Mouse (Mus musculus) frontal cortex, adult (tissue): ENCODE data around the gene Loxl3.

Source experiments
- ATAC-seq: cut with Nextera tagmentation; 2 replicates; pipeline ENCODE4 v1.9.2; 2017; ENCODE audit warnings: mild to moderate bottlenecking, moderate library complexity, mixed read lengths; ENCODE audit not compliant: low TSS enrichment

Gene Loxl3

DNA sequence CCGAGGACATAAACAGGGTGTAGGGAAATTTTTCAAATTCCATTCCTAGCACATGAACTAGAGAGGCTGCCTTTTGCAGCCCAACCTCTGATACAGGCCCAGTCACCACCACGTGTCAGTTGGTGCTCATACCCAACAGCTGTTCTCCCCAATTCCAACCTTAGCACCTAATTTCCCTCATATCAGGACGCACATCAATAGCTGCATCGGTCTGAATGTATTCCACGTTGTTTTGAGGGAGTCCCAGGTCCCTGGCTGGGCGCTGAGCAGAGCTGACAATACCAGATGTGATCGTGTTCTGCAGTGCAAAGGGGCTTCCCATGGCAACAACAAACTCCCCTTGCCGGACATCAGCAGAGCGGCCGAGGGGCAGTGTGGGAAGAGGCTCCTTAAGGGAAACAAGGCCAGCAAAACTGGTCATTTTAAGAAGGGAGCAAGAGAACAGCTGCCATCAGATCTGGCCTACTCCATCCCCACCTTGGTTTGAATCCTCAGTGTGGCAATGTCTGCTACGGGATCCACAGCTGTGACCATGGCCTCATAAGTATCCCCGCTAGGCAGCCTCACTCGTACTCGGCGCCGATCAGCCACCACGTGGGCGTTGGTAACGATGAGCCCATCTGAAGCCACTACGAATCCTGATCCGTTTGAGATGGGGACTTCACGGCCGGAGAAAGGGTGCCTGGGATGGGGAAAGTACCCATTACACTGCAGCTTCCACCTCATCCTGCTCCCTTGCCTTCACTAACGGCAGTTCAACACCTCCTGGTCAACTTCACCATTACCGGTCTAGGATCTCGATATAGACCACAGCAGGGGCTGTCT is 19.4 kb downstream of the Loxl3 start:
- peak; percentile 9; the same call in 1 of the 2 replicates for ATAC-seq

DNA sequence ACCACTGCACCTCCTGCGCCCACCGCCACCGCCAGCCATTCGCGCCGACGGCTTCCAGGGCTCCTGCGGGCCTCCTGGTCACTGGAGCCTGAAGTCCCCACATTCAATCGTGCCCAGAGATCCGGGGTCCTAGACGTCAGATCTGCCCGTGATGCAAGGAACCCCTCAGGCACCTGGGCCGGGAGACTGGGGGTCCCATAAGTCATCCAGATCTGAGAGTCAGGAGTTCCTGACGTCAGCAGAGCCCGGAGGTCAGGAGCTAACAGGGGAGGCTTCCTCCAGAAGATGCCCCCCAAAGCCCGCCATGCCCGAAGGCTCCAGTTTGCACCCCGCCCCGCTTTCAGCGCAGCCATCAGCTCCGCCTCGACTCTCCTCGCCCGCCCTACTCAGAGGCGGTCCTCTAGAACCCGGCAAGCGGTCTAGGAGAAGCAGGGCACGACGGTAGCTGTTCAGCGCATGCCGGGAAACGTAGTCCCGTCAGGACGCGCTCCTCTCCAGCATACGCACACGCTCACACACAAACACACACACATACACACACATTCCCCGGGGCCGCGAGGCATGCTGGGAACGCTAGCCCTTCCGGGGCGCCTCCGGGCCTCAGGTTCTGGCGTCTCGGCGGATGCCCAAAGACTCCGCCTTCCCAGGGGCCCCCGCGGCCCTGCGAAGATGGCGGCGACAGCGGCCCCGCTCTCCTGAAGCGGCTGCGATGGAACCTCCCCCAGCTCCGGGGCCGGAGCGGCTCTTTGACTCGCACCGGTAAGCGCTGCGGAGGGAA is 20.3 kb downstream of the Loxl3 start, which contains the start of gene Aup1:
Gene Aup1 (plus strand): TSS at position 448 of the 778 bp plus-strand sequence.
- ATAC-seq, result peak; percentile 89

DNA sequence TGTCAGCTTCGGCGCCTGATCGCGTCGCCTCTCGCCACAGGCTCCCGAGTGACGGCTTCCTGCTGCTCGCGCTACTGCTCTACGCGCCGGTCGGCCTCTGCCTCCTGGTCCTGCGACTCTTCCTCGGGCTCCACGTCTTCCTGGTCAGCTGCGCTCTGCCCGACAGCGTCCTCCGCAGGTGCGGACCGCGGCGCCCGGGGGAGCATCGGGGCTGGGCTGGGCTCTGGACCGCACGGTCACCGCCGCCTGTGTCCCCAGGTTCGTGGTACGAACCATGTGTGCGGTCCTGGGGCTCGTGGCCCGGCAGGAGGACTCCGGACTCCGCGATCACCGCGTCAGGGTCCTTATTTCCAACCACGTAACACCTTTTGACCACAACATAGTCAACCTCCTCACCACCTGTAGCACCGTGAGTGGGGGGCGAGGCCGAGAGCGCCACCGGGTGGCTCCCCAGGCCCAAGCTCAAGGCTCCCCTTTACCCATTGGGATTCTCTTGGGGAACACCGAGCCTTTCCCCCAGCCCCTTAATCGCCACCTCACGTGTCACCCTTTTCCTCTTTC is 21.0 kb downstream of the Loxl3 start, which contains the start of gene Htra2:
Gene Htra2 (minus strand): TSS at position 403 of the 561 bp plus-strand sequence.
- peak; percentile 24 for ATAC-seq

DNA sequence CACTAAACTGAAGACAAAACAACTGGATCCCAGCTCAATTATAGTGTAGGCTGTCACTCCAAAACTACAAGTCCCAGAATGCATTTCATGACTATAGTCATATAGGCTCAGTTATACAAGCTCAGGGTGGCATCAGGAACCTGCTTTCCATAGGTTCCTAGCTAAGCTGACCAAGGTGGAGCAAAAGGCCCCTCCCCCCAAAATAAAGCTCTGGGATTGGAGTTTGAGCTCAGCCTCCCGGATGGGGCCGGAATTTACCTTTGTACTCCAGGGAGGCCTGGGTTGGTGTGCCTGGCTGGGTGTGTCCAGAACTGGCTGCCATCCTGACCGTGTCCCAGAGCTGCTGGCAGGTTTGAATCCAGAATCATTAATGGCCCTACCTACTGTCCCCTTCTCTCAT is 23.8 kb downstream of the Loxl3 start, which contains the start of gene Dqx1:
Gene Dqx1 (plus strand): TSS at position 55 of the 400 bp plus-strand sequence.
- peak; percentile 26 for ATAC-seq

DNA sequence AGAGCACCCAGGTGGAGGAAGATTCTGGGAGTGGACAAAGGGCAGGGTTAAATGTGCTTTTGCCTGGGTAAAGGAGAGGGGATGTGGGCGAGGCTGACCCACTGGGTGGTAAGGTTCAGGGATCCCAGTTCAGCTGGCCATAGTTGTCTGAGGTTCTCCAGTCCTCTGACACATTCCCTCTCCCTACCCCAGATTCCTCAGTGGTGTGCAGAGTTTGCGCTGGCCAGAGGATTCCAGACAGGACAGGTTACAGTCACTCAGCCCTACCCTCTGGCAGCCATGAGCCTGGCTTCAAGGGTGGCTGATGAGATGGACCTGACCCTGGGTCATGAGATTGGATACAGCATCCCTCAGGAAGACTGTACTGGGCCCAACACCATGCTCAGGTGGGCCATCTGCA is 24.8 kb downstream of the Loxl3 start:
- no peak for ATAC-seq

DNA sequence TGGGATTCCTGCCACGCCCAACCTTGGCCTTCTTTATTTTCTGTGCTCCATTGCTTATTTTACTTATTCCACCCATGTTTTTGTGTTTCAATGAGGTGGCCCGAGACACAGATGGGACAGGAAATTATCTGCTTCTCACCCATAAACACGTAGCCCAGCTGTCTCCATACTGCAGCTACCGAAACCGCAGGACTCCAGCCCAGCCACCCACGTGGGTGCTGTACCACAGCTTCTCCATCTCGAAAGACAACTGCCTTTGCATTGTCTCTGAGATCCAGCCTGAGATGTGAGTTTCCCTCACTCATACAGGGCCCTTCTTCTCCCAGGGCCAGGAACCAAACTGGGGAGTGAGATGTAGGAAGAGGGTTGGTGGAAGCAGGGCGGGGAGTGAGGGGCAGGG is 32.0 kb downstream of the Loxl3 start:
- ATAC-seq, result no peak

DNA sequence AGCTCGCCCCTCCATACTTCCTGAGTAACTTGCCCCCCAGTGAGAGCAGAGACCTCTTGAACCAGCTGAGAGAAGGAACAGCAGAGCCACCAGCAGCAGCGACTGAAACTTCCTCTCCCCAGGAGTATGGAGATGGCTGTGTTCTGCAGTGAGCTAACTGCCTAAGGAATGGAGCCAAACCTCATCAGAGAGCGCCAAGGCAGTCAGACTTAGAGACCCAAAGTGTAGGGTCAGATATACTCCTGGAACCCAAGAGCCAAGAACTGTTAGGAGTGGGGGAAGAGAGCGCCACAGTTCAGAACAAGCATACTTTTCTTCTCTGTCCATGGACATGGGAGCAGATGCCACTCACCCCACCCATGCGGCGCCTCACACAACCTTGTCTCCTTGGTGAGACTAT is 32.5 kb downstream of the Loxl3 start:
- no peak for ATAC-seq

DNA sequence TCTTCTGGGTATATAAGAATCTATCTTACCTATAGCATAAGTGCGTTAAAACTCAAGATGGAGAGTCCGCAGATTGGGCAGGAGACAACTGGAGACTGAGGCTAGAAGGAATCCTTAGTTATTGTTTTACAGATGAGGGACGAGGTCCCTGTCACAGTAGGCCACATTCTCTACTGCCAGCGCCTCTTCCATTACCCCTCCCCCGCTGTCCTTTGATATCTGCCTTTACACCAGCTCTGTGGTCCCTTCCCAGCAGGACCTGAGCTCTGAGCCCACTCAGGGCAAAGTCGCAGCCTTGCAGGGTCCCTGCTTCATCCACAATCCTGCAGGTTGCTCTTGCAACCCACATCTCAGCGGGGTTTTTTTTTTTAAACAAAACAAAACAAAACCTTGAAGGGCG is 34.2 kb downstream of the Loxl3 start:
- no peak for ATAC-seq

DNA sequence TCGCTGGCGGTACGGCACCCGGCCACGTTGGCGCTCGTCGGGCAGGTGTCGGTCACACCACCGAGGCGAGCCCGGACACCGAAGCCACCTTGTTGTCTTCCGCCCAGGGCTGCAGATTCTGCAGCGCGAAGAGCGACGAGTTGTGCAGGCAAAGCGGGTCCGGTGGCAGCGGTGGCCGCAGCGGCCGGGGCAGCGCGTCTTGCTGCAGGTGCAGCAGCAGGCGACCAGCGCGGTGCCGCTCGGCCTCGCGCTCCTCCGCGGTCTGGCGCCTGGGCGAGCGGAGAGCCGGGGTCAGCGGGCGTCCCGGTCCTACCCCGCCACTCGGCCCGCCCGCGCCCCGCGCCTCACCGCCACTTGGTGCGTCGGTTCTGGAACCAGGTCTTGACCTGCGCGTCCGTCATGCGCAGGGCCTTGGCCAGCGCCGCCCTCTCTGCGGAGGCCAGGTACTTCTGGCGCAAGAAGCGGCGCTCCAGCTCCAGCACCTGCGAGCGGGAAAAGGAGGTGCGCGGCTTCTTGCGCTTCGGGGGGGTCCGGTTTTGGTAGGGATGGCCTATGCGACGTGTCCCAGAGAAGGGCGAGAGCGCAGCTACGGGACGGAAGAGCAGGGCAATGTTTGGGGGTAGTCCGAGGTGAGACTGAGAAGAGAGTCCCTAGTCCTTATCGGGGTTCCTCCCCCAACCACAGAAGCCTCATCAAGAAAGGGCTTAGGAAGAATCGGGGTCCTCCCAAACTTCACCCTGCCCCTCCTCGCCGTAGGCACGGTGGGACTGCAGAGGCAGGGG is 34.9 kb downstream of the Loxl3 start:
- ATAC-seq, result no peak

DNA sequence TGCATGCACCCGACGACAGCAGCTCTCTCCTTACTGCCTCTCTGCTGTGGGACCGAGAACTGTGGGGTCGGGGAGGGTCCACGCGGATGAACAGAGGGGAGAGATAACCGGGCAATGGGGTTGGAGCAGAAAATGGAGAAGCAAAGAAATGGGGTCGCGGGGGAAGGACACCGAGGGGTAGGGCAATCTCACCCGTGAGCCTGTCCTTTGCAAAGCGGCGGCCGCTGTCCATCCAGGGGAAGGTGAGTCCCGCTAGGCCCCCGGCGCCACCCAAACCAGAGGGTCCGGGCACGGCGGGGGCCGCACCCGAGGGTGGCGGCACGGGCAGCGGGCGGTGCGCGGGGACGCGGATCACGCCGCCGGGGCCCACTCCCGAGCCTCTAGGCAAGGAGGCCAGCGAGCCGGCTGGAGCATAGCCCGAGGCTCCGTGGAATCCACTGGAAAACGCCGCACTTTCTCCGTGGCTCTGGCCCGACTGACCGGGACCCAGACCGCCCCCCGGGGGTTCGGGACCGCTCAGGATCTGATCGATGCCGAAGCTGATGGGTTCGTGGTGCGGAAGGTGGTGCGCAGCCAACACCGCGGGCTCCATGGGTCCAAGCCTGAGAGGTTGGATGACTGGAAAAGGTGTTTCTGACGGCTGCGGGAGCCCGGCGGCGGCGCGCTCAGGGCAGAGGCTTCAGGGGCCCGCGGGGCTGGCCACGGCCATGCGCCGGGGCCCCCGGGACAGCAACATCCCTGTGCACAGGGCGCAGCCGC is 35.7 kb downstream of the Loxl3 start:
- ATAC-seq, result no peak

DNA sequence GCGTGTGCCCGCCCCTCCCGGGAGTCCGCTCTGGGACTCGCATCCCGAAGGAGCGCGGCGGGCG is 36.1 kb downstream of the Loxl3 start, which contains the start of gene Tlx2:
Gene Tlx2 (minus strand): TSS at position 47 of the 64 bp plus-strand sequence.
- ATAC-seq, result no peak

DNA sequence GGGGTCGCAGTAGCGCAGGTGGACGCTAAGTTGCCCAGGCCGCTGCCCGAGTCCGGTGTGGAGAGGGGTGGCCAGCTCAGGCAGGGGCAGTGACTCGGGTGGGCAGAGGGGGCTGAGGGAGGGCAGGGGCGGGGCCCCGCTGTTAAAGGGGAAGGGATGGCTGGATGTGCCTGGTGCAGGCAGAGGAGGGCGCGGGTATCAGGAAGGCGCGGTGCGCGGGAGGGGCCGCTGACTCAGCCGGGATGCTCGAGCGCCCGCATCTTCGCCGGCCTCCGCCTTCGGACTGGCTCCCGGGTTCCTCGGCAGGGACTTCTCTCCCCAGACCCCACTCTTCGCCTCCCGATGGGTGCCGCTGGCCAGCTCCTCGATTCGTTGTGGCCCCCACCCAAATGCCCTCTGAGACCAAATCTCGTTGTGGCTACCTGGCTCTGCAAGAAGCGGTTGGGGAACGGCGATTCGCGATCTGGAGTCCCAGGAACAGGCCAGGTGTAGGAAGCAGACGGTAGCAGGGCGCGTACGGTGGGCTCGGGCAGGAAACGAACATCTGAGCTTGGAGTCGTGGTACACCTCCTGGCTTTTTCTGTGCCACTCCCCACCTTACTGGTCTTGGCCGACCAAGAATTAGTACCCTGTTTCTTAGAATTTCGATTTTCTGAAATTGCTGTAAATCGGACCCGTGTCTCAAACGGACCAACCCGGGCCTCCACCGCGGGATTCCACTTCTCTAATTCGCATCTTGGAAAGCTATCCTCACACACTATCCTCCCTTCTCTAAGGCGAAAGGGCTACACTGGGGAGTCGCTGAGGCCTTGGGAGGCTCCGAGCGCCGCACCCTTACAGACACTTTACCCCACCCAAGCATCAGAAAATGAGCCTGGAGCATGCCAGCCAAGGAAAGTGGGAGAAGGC is 36.6 kb downstream of the Loxl3 start:
- no peak for ATAC-seq

DNA sequence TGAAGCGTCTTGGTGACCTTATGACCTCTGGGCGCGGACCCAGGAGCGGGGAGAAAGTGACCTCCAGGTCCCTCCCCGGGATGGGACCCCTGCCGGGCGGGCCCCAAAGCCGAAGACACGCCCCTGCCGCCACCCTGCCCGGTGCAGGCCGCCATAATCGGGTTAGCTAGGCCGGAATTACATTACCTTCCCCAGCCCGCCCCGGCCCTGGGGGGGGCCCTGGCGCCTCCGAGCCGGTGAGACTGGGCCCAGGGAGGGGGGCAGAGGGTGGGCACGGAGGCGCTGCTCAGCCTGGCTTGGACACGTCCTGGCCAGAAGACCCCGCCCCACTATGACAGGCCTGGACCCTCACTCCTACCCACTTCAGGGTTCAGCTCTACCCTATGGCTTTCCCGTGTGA is 37.2 kb downstream of the Loxl3 start:
- ATAC-seq, result no peak

DNA sequence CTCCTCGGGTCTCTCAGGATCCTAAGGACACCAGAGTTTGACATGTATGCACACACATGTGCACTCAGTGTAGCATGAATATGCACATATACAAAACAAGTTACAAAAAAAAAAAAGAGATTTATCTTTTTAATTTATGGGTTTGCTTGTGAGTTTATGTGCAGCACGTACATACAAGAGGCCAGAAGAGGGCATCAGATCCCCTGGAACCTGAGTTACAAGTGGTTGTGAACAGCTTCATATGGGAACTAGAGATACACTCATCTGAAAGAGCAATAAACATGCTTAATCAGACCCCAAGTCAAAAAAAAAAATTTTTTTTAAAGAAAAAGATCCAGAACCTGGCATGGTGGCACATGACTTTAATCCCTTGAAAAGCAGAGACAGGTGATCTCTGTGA is 41.0 kb downstream of the Loxl3 start:
- ATAC-seq, result no peak

DNA sequence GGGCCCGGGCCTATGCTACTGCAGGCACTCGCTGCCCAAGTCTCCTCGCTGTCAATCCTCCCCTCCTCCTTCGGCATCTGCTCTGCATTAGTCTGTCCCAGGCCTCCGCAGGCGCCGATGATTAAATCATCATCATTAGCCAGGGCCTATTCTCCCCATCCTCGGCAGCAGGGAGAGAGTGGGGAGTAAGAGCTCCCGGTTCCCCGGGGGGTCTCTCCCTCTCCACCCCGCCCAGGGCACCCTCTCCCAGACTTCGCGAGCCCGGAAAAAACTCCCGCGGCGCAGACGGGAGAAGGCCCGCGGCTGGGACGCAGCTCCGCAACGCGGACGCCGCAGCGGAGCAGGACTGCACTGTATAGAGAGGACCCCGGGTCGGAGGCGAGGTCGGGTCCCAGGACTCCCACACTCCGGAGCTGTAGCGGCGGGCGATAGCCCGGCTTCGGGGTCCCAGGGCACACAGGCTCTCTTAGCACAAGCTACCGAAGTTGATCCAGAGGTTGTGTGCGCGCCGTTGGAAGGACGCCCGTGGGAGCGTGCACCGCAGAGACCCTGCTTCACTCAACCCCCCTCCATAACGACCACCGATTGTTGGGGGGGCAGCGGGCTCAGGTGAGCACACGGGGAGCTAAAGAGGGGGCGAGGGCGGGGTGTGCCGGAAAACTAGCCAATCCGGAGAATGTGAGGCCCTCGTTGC is 43.8 kb downstream of the Loxl3 start, which contains the start of gene Pcgf1:
Gene Pcgf1 (plus strand): TSS at position 240 of the 694 bp plus-strand sequence.
- ATAC-seq, result peak; percentile 39; the same call in 1 of the 2 replicates

DNA sequence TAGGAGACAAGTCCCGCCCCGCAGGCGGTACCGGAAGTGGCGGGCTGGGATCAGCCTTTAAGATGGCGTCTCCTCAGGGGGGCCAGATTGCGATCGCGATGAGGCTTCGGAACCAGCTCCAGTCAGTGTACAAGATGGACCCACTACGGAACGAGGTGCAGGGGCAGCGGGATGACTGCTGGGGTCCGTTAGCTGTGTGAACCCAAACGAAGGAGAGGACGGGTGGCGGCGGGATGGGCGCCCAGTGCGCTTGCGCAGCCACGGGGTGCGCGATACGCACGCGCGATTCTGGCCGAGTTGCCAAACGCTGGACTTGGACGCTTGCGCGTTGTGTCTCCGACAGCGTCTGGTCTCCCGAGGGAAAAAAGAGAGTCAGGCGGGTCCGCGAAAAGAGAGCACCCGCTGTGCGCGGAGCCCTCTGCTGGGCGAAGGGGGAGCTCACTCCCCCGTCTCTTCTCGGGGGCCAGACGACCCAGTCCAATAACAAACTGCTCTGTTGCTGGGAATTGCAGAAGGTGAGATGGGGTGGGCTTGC is 44.4 kb downstream of the Loxl3 start:
- ATAC-seq, result peak; percentile 92

DNA sequence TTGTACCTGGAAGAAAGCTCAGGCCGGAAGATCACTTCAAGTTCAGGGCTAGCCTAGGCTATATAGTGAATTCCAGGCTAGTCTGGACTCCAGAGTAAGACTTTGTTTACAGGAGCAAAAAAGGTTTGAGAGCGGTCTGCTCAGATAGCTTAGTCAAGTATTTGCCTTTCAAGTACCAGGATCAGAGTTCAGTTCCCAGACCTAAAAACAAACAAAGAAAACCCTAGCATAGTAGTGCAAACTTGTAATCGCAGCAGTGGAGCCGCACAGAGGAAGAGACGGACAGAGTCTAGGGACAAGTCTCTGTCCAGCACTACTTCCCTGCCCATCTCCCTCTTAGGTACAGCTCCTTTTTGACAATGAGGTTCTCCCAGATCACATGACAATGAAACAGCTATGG is 46.2 kb downstream of the Loxl3 start:
- no peak for ATAC-seq

DNA sequence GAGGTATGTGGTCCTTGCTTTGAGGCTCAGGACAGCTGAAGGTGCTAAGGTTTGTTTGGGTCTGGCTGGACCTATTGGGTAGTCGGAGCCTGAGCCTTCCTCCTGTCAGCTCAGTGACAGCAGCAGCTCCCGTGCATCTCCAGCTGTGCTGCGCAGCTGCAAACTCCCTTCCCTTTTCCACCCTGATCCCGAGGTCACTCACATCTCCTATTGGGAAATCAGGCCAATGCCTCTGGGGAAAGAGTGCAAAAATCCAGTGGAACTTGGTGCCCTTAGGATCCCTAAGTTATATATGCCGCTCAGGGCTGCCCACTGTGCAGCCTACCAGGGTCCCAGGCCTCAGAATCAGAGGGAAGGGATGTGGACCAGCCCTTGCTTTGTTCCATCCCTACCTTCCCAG is 49.5 kb downstream of the Loxl3 start:
- no peak for ATAC-seq

DNA sequence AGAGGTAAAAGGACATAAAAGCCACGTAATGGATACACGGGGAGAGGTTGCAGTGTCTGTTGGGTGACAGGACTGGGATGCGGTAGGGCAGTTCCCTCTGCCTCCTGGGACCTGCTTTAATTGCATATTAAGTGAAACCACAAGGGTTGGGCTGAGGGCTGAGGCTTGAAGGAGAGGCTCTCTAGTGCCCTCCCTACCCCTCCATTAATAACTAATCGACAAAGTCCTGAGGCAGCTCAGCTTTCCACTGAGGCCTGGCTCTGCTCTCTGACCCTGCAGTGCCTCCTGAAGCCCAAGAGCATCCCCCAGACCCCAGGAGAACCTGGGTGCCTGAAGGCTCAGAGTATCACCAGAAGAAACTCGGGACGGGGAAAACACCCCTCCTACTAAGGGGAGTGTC is 50.5 kb downstream of the Loxl3 start:
- ATAC-seq, result no peak
